Mouse (Mus musculus) urinary bladder, postnatal 10 days (tissue): ENCODE data around the gene Lyrm1.

ENCODE experiments used
- DNase-seq: peaks from one replicate; pipeline ENCODE4 v3.0.0; 2022; ENCODE audit warnings: low spot score

Lyrm1 gene

GRCm38 (mm10) chr7:119892198-119892597 lies 3.5 kb upstream of the Lyrm1 start:
- no peak for DNase-seq

- no peak for DNase-seq
These were observed 2.9 kb upstream of the Lyrm1 start for GRCm38 (mm10) chr7:119892742-119893141.

- DNase-seq = no peak
These were observed 680 bp upstream of the Lyrm1 start for GRCm38 (mm10) chr7:119894818-119895544.

GRCm38 (mm10) chr7:119897521-119898109 lies 2.0 kb downstream of the Lyrm1 start:
- no peak for DNase-seq

- no peak for DNase-seq
These were observed 2.7 kb downstream of the Lyrm1 start for GRCm38 (mm10) chr7:119898247-119898856.

- DNase-seq = no peak
These were observed 3.9 kb downstream of the Lyrm1 start for GRCm38 (mm10) chr7:119899386-119900057.

- DNase-seq = no peak
These were observed 11.0 kb downstream of the Lyrm1 start for GRCm38 (mm10) chr7:119906523-119907215.

- DNase-seq = no peak
These were observed 16.1 kb downstream of the Lyrm1 start for GRCm38 (mm10) chr7:119911727-119912126.

GRCm38 (mm10) chr7:119920457-119920856 lies 24.8 kb downstream of the Lyrm1 start:
- DNase-seq = no peak

- DNase-seq = no peak
These were observed 25.4 kb downstream of the Lyrm1 start for GRCm38 (mm10) chr7:119921054-119921453.

GRCm38 (mm10) chr7:119928783-119929440 lies 33.3 kb downstream of the Lyrm1 start:
- DNase-seq = no peak

GRCm38 (mm10) chr7:119936321-119936720 lies 40.7 kb downstream of the Lyrm1 start:
- DNase-seq = no peak

- no peak for DNase-seq
These were observed 41.4 kb downstream of the Lyrm1 start for GRCm38 (mm10) chr7:119937036-119937435.

GRCm38 (mm10) chr7:119941569-119941968 lies 45.9 kb downstream of the Lyrm1 start:
- DNase-seq = no peak

- DNase-seq = no peak
These were observed 58.4 kb downstream of the Lyrm1 start for GRCm38 (mm10) chr7:119954047-119954446.

- no peak for DNase-seq
These were observed 61.8 kb downstream of the Lyrm1 start for GRCm38 (mm10) chr7:119957421-119957820.

GRCm38 (mm10) chr7:119959091-119959490 lies 63.4 kb downstream of the Lyrm1 start:
- no peak for DNase-seq

- DNase-seq = no peak
These were observed 63.8 kb downstream of the Lyrm1 start for GRCm38 (mm10) chr7:119959491-119959890.

- no peak for DNase-seq
These were observed 64.3 kb downstream of the Lyrm1 start for GRCm38 (mm10) chr7:119960006-119960405.

- no peak for DNase-seq
These were observed 64.9 kb downstream of the Lyrm1 start for GRCm38 (mm10) chr7:119960546-119960945.

GRCm38 (mm10) chr7:119961107-119961506 lies 65.4 kb downstream of the Lyrm1 start:
- DNase-seq = no peak

- no peak for DNase-seq
These were observed 69.5 kb downstream of the Lyrm1 start for GRCm38 (mm10) chr7:119965205-119965604.
